Mouse (Mus musculus) small intestine, adult 2 months (tissue): ENCODE measurements around the gene Gm28035.
A peak's percentile ranks its signal among the peaks of the same experiment; 100 is the strongest.

Experiments
- CTCF ChIP-seq: fragments of 200-500 bp; IDR thresholded peaks from 2 replicates; pipeline ENCODE4 v1.5.1; 2012; ENCODE audit warnings: low read depth, mild to moderate bottlenecking, control low read depth, inconsistent platforms, low read length, moderate library complexity, mixed read lengths; ENCODE audit not compliant: insufficient replicate concordance, insufficient read length; ENCODE audit errors: extremely low read depth
- POLR2A ChIP-seq: fragments of 200-500 bp; IDR thresholded peaks from 2 replicates; pipeline ENCODE4 v1.6.1; 2012; ENCODE audit warnings: low read depth, mild to moderate bottlenecking, control low read depth, inconsistent platforms, low read length, moderate library complexity

DNA sequence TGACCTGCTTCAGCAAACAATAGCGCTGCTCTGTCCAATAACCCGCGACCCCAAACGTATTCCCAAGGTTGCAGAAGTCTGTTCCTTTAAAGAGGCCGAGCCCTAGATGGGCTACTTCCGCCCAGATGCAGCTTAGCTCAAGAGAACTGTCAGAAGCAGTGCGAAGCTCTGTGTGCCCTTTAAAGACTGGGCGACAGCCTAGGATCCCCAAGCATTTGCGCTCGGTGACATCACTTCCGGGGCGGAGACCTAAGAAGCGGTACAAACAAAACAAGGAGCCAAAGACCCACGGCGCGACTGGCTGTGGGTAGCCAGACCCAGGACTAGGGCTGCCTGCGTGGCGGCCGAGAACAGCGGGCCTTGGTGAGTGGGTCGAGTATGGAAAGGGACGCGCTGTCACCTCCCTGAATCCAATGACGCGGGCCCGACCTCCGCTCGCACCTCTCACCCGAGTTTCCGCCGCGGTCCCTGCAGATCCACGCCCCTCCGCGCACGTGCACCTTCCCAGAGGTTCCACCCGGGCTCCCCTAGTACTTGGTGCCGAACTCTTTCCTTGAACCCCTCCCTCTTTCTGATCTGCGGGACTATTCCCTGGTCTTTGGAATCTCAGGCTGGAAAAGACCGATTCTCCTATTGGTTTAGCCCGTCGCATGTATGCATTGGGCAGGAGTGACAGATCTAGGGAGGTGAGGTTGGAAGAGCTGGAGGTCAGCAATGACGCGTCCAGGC lies 34.6 kb upstream of the Gm28035 start, which contains the start of gene Kyat1:
- TF ChIP-seq CTCF (no peak), POLR2A (peak; percentile 86)
